Mouse (Mus musculus) left cerebral cortex, adult 2 months (tissue): ENCODE data around the gene Diras1. TPM values are rescaled to one million over a fixed set of nuclear protein-coding genes. Genes with fewer than 3 reads are reported as not detected.

Source experiments
- DNase-seq, 2 experiments: peaks; one replicate each; pipeline ENCODE4 v3.0.0; 2021 to 2022; ENCODE audit warnings: low spot score in 2 of 2, mixed read lengths in 1 of 2; ENCODE audit errors: extremely low spot score in 1 of 2
- H3K27ac ChIP-seq: fragments of 200-600 bp; 2 replicates; pipeline ENCODE4 v1.8.1; 2022
- H3K4me3 ChIP-seq: fragments of 200-600 bp; 2 replicates; pipeline ENCODE4 v1.8.1; 2022
- CTCF ChIP-seq: fragments of 200-600 bp; IDR thresholded peaks from 2 replicates; pipeline ENCODE4 v1.8.1; 2022; ENCODE audit warnings: antibody characterized with exemption, mild to moderate bottlenecking, moderate library complexity
- intact Hi-C: fragments of 180-260 bp; cut with DNase I; formaldehyde crosslinking; loops from one replicate; pipeline ENCODE4 v1.15.1; 2025
- total RNA-seq, 2 experiments: library from RNA; stranded (reverse); gene quantifications; 2 replicates each; pipeline ENCODE4 v1.2.3; 2021

The Diras1 gene
- total RNA-seq, 2 experiments from 2014 or later = 100 to 116 TPM

GRCm38 (mm10) chr10:80984223-80984622 lies 41.2 kb downstream of the Diras1 start:
- Histone ChIP-seq H3K4me3 (no peak overlapping the region), H3K27ac (no peak overlapping the region)
- intact Hi-C loops = no loop called here
- no peak for TF ChIP-seq CTCF
- no peak for DNase-seq

GRCm38 (mm10) chr10:80982381-80982780 lies 43.1 kb downstream of the Diras1 start:
- DNase-seq = no peak
- intact Hi-C loops = no loop called here
- no peak overlapping the region for H3K4me3 ChIP-seq
- no peak for TF ChIP-seq CTCF
- no peak overlapping the region for H3K27ac ChIP-seq

- intact Hi-C loops = no loop called here
- no peak; the same call in 1 of the 2 replicates for TF ChIP-seq CTCF
- Histone ChIP-seq H3K4me3 (no peak overlapping the region), H3K27ac (no peak overlapping the region)
- no peak for DNase-seq
These were observed 43.8 kb downstream of the Diras1 start for GRCm38 (mm10) chr10:80981564-80982112.

- H3K4me3 ChIP-seq = no peak overlapping the region
- DNase-seq = no peak
- TF ChIP-seq CTCF = no peak
- intact Hi-C loops = no loop called here
- H3K27ac ChIP-seq = no peak overlapping the region
These were observed 50.0 kb downstream of the Diras1 start for GRCm38 (mm10) chr10:80975478-80975877.

- intact Hi-C loops = no loop called here
- Histone ChIP-seq H3K27ac (no peak overlapping the region), H3K4me3 (no peak overlapping the region)
- no peak for DNase-seq
- TF ChIP-seq CTCF = no peak
These were observed 51.7 kb downstream of the Diras1 start for GRCm38 (mm10) chr10:80973722-80974121.

- TF ChIP-seq CTCF = no peak
- Histone ChIP-seq H3K4me3 (no peak overlapping the region), H3K27ac (no peak overlapping the region)
- no peak for DNase-seq
- intact Hi-C loops = no loop called here
These were observed 53.1 kb downstream of the Diras1 start for GRCm38 (mm10) chr10:80972071-80972987.

- no peak for TF ChIP-seq CTCF
- intact Hi-C loops = no loop called here
- Histone ChIP-seq H3K4me3 (no peak overlapping the region), H3K27ac (no peak overlapping the region)
- no peak for DNase-seq
These were observed 53.9 kb downstream of the Diras1 start for GRCm38 (mm10) chr10:80971533-80971932.

GRCm38 (mm10) chr10:80970159-80970558 lies 55.3 kb downstream of the Diras1 start:
- Histone ChIP-seq H3K4me3 (no peak overlapping the region), H3K27ac (no peak overlapping the region)
- intact Hi-C loops = no loop called here
- DNase-seq = no peak
- TF ChIP-seq CTCF = no peak

Other genes with a start within 250 kb of the Diras1 start
- gene Sf3a2, start 227.5 kb downstream of the Diras1 start, total RNA-seq = 10 to 100 TPM; 42.0 to 48.7 TPM
- 10 to 100 TPM; 68.2 to 71.0 TPM for gene Plekhj1, start 227.0 kb downstream of the Diras1 start, total RNA-seq
- 1 to 10 TPM; 1.9 to 3.8 TPM for gene Amh, start 220.4 kb downstream of the Diras1 start, total RNA-seq
- 1 to 10 TPM; 5.9 to 7.4 TPM for gene Jsrp1, start 212.2 kb downstream of the Diras1 start, total RNA-seq
- gene Oaz1, start 199.0 kb downstream of the Diras1 start, total RNA-seq = 100 to 1,000 TPM; 476 to 536 TPM
- 10 to 100 TPM; 38.3 to 42.8 TPM for gene Lingo3, start 181.6 kb downstream of the Diras1 start, total RNA-seq
- gene Lsm7, start 170.5 kb downstream of the Diras1 start, total RNA-seq = 10 to 100 TPM; 40.0 to 43.2 TPM
- 10 to 100 TPM; 55.6 to 62.5 TPM for gene Sppl2b, start 170.4 kb downstream of the Diras1 start, total RNA-seq
- gene Tmprss9, start 153.8 kb downstream of the Diras1 start, total RNA-seq = under 1 TPM; 0.18 to 0.19 TPM
- gene Timm13, start 124.7 kb downstream of the Diras1 start, total RNA-seq = 100 to 1,000 TPM; 136 to 138 TPM
- 10 to 100 TPM; 20.0 to 20.3 TPM for gene Lmnb2, start 107.4 kb downstream of the Diras1 start, total RNA-seq
- gene Gadd45b, start 95.6 kb downstream of the Diras1 start, total RNA-seq = 10 to 100 TPM; 24.0 to 36.0 TPM
- gene Gng7, start 10.7 kb downstream of the Diras1 start, total RNA-seq = 100 to 1,000 TPM in 1 of 2 experiments, 10 to 100 TPM in 1; 66.6 to 111 TPM
- 10 to 100 TPM; 61.3 to 62.5 TPM for gene Slc39a3, start 11.8 kb upstream of the Diras1 start, total RNA-seq
- gene Sgta, start 34.5 kb upstream of the Diras1 start, total RNA-seq = 100 to 1,000 TPM; 171 to 173 TPM
- gene Thop1, start 44.4 kb upstream of the Diras1 start, total RNA-seq = 10 to 100 TPM; 51.0 to 51.1 TPM
- gene Creb3l3, start 73.2 kb upstream of the Diras1 start, total RNA-seq = under 1 TPM; 0.25 to 0.33 TPM
- 100 to 1,000 TPM; 136 to 150 TPM for gene Map2k2, start 80.3 kb upstream of the Diras1 start, total RNA-seq
- gene Zbtb7a, start 109.6 kb upstream of the Diras1 start, total RNA-seq = 100 to 1,000 TPM; 130 to 132 TPM
- 10 to 100 TPM; 26.7 to 32.0 TPM for gene Pias4, start 142.3 kb upstream of the Diras1 start, total RNA-seq
- gene Eef2, start 151.0 kb upstream of the Diras1 start, total RNA-seq = 100 to 1,000 TPM; 884 to 901 TPM
- 10 to 100 TPM; 74.6 to 89.4 TPM for gene Dapk3, start 157.3 kb upstream of the Diras1 start, total RNA-seq
- not detected for gene 4930442H23Rik, start 158.2 kb upstream of the Diras1 start, total RNA-seq
- under 1 TPM in 1 of 2 experiments, not detected in 1; 0.42 TPM for gene Nmrk2, start 176.4 kb upstream of the Diras1 start, total RNA-seq
- gene Atcay, start 205.2 kb upstream of the Diras1 start, total RNA-seq = 100 to 1,000 TPM; 203 to 206 TPM
- 10 to 100 TPM; 70.9 to 76.2 TPM for gene Zfr2, start 207.5 kb upstream of the Diras1 start, total RNA-seq
- gene Matk, start 227.3 kb upstream of the Diras1 start, total RNA-seq = 100 to 1,000 TPM; 212 to 221 TPM
- gene Mrpl54, start 241.3 kb upstream of the Diras1 start, total RNA-seq = 10 to 100 TPM; 41.3 to 42.8 TPM
- 10 to 100 TPM; 35.8 to 38.6 TPM for gene Apba3, start 241.3 kb upstream of the Diras1 start, total RNA-seq